Mouse (Mus musculus) stomach, embryonic 14.5 days (tissue): ENCODE measurements around the gene Esx1. TPM values are rescaled to one million over a fixed set of nuclear protein-coding genes. Genes with fewer than 3 reads are reported as not detected.

Experiments
- polyA plus RNA-seq: library from polyadenylated mRNA; unstranded; fragments of >200 nt; fragmentation: Nextera tagmentation; extraction: Ambion mirVana; gene quantifications from 2 replicates; pipeline ENCODE4 v1.2.1, GENCODE M21; 2014

Gene Esx1
- polyA plus RNA-seq, 1 experiment from 2014 or later, result not detected

Other genes with a start within 250 kb of the Esx1 start
- gene H2bfm, start 194.8 kb downstream of the Esx1 start, polyA plus RNA-seq, result not detected in 2 replicates
- 46.0 and 50.6 TPM in 2 replicates for gene Tmsb15b2, start 146.6 kb downstream of the Esx1 start, polyA plus RNA-seq
- 4.2 and 5.8 TPM in 2 replicates for gene Tmsb15l, start 145.2 kb downstream of the Esx1 start, polyA plus RNA-seq
- 32.3 and 35.1 TPM in 2 replicates for gene Tmsb15b1, start 145.2 kb downstream of the Esx1 start, polyA plus RNA-seq
- 19.2 and 21.4 TPM in 2 replicates for gene Zcchc18, start 128.9 kb downstream of the Esx1 start, polyA plus RNA-seq
- gene Slc25a53, start 83.8 kb downstream of the Esx1 start, polyA plus RNA-seq, result 10.6 and 14.4 TPM in 2 replicates
- gene Fam199x, start 72.5 kb downstream of the Esx1 start, polyA plus RNA-seq, result 9.9 and 10.6 TPM in 2 replicates